Mouse (Mus musculus) brain, embryonic 14.5 days (tissue): ENCODE results near the gene Echdc2. TPM values are rescaled to one million over a fixed set of nuclear protein-coding genes. Genes with fewer than 3 reads are reported as not detected.

Experiments
- DNase-seq: peaks from one replicate; pipeline ENCODE4 v3.0.0-alpha.2; 2011; ENCODE audit warnings: low read depth
- CTCF ChIP-seq: fragments of 200-500 bp; IDR thresholded peaks from 2 replicates; pipeline ENCODE4 v1.5.1; 2012; ENCODE audit warnings: inconsistent platforms, mild to moderate bottlenecking, moderate library complexity, borderline replicate concordance; ENCODE audit not compliant: insufficient read depth, insufficient read length; ENCODE audit errors: extremely low read depth
- polyA plus RNA-seq: library from polyadenylated mRNA; depleted of rRNA; stranded (reverse); fragments of >200 nt; gene quantifications from 2 replicates; pipeline ENCODE4 v1.2.3, GENCODE M21; 2012; rRNA removed

Gene Echdc2
- polyA plus RNA-seq, 1 experiment = 15.1 TPM

DNA sequence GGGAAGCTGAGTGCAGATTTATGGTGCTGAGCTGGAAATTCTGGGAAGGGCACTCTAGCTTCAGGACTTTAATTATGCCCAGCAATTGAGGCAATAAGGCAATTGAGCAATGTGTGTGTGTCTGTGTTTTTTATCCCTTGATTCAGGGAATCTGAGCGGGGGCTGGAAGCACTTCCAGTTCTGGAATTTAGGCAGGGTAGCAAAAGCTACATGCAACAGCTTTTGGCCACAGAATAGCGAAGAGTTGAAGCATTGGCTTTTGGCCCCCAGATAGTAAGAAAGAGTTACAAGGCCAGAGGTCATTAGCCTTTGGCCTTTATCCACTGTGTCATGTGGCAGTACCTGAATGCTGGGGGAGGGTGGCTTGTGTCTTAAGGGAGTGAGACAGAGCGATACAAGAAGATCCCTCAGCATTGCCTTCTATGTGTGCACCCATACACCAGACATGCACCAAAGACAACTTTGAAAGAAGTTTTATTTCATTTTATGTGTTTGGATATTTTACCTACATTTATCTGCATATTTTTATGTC lies 60.2 kb downstream of the Echdc2 start:
- no peak for TF ChIP-seq CTCF
- no peak for DNase-seq

Other genes starting within 250 kb of the Echdc2 start
- 14.1 and 15.6 TPM in 2 replicates for gene Cpt2, start 241.8 kb upstream of the Echdc2 start, polyA plus RNA-seq
- gene Slc1a7, start 197.1 kb upstream of the Echdc2 start, polyA plus RNA-seq = 0.08 and 0.10 TPM in 2 replicates
- gene Podn, start 69.0 kb upstream of the Echdc2 start, polyA plus RNA-seq = 2.2 and 2.8 TPM in 2 replicates
- gene Scp2, start 20.4 kb upstream of the Echdc2 start, polyA plus RNA-seq = 115 and 124 TPM in 2 replicates
- 0.03 and 0.13 TPM in 2 replicates for gene Zyg11a, start 52.6 kb downstream of the Echdc2 start, polyA plus RNA-seq
- gene Zyg11b, start 135.7 kb downstream of the Echdc2 start, polyA plus RNA-seq = 41.2 and 58.5 TPM in 2 replicates
- 17.5 and 18.8 TPM in 2 replicates for gene Coa7, start 162.7 kb downstream of the Echdc2 start, polyA plus RNA-seq
- gene Shisal2a, start 217.9 kb downstream of the Echdc2 start, polyA plus RNA-seq = 4.7 and 6.1 TPM in 2 replicates
- gene Gpx7, start 241.5 kb downstream of the Echdc2 start, polyA plus RNA-seq = 24.7 and 27.2 TPM in 2 replicates